Mouse (Mus musculus) lung, postnatal 14 days (tissue): Measurements from ENCODE around the gene Zfand5.

Experiments used
- DNase-seq: peaks from one replicate; pipeline ENCODE4 v3.0.0; 2021

Gene Zfand5

DNA sequence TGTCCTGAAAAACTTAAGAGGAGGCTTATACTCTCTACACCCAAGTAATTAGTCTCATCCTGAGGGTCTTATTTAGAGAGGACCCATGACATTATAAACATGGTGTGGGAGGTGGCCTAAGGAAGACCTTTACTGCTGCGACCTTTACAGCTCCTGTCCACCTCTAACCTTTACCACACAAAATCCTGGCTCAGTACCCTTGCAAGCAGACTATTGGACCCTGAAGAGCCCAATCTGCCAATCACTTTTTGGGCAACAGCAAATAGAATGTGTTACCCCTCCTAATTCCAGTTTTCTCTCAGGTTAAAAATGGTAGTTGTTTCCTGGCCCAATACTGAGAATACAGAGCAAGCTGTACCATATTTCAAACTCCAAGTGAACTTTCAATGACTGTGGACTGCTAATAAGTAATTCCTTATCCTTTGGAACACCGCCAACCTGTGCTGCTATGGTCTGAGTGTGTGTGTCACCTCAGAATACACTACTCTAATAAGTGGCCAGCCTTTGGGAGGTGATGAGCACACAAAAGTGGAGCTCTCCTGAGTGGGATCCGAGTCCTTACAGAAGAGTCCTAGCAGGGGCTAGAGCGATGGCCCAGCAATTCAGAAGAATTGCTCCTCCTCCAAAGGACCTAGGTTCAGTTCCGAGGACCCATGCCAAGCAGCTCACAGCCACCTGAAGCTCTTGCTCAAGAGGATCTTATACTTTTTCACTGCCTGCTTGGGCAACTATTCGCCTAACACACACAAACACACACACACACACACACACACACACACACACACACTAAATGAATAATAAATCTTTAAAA, 58.4 kb downstream of the Zfand5 start:
- no peak for DNase-seq

DNA sequence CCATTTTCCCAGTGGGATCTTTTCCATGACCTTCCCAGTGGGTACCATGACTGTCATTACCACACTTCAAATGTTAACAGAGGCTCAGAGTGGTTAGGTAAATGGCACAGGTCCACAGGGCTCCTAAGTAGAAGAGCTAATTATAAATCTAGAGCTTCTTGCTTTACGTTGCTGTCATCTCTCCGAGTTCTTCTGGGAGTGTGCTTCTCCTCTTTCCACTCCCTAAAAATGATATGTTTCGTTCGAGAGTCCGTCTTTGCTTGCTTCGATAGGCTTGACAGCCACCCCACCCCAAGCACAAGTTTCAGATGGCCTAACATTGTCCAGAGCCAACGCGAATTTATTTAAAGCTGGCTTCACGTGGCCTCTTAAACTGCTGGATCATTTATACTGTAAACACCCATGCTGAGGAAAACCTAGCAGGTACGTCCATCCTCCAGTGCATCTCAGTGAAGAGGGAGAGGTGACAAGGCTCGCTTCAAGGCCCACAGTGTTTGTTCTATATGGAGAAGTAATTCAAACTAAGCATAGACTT, 59.6 kb downstream of the Zfand5 start:
- no peak for DNase-seq
